Mouse (Mus musculus) CD4-positive helper T cell, adult 2 months (primary cell): ENCODE measurements around the gene Jph3.

Experiments used
- DNase-seq: peaks from one replicate; pipeline ENCODE4 v3.0.0-alpha.2; 2012; ENCODE audit warnings: low read depth, missing footprints, low spot score

Gene Jph3

GRCm38 (mm10) chr8:121782493-121782892 lies 53.1 kb downstream of the Jph3 start:
- DNase-seq = no peak

GRCm38 (mm10) chr8:121786542-121786941 lies 57.1 kb downstream of the Jph3 start:
- DNase-seq = no peak

GRCm38 (mm10) chr8:121788786-121789185 lies 59.4 kb downstream of the Jph3 start:
- no peak for DNase-seq

GRCm38 (mm10) chr8:121792159-121792558 lies 62.7 kb downstream of the Jph3 start:
- no peak for DNase-seq

- no peak for DNase-seq
These were observed 63.2 kb downstream of the Jph3 start for GRCm38 (mm10) chr8:121792627-121793026.

GRCm38 (mm10) chr8:121794151-121794550 lies 64.7 kb downstream of the Jph3 start:
- no peak for DNase-seq

- no peak for DNase-seq
These were observed 66.0 kb downstream of the Jph3 start for GRCm38 (mm10) chr8:121795461-121795860.

GRCm38 (mm10) chr8:121796406-121796805 lies 67.0 kb downstream of the Jph3 start:
- no peak for DNase-seq

- no peak for DNase-seq
These were observed 69.0 kb downstream of the Jph3 start for GRCm38 (mm10) chr8:121798401-121798800.

GRCm38 (mm10) chr8:121804829-121805228 lies 75.4 kb downstream of the Jph3 start:
- DNase-seq = no peak

- DNase-seq = no peak
These were observed 76.7 kb downstream of the Jph3 start for GRCm38 (mm10) chr8:121806126-121806525.

GRCm38 (mm10) chr8:121808032-121808431 lies 78.6 kb downstream of the Jph3 start:
- DNase-seq = no peak

GRCm38 (mm10) chr8:121809524-121810155 lies 80.2 kb downstream of the Jph3 start:
- DNase-seq = no peak

- DNase-seq = no peak
These were observed 82.1 kb downstream of the Jph3 start for GRCm38 (mm10) chr8:121811502-121811901.

GRCm38 (mm10) chr8:121811931-121812570 lies 82.6 kb downstream of the Jph3 start:
- no peak for DNase-seq

- no peak for DNase-seq
These were observed 88.8 kb downstream of the Jph3 start for GRCm38 (mm10) chr8:121818226-121818625.

GRCm38 (mm10) chr8:121820840-121821239 lies 91.4 kb downstream of the Jph3 start:
- no peak for DNase-seq

GRCm38 (mm10) chr8:121821320-121821719 lies 91.9 kb downstream of the Jph3 start:
- DNase-seq = no peak

- no peak for DNase-seq
These were observed 92.3 kb downstream of the Jph3 start for GRCm38 (mm10) chr8:121821770-121822169.

- DNase-seq = no peak
These were observed 98.3 kb downstream of the Jph3 start for GRCm38 (mm10) chr8:121827726-121828125.

GRCm38 (mm10) chr8:121828376-121829023 lies 99.1 kb downstream of the Jph3 start:
- no peak for DNase-seq

GRCm38 (mm10) chr8:121829048-121829776 lies 99.8 kb downstream of the Jph3 start, which contains the start of gene Klhdc4:
Gene Klhdc4 (minus strand): TSS chr8:121829569.
- peak; percentile 93 for DNase-seq
